Mouse (Mus musculus): Measurements from ENCODE around the gene Miga2. TPM values are rescaled to one million over a fixed set of nuclear protein-coding genes. Genes with fewer than 3 reads are reported as not detected.

Miga2 gene
- polyA plus RNA-seq, 1 experiment from 2014 or later = 29.4 TPM

GRCm38 (mm10) chr2:30386913-30387312 is 22.9 kb downstream of the Miga2 start:
- H3K4me2 ChIP-seq (replicated peaks) = no peak overlapping the region
- no peak overlapping the region for H3K4me3 ChIP-seq (replicated peaks)
- 90% methylated on average over 9 of the region's 9 CpGs for WGBS
- H3K36me3 ChIP-seq = peaks cover 41% of the 10 kb centered on the region
- 0 out of 2 replicates have a peak, but pooled peaks cover 7% of the 10 kb centered on the region for H3K4me1 ChIP-seq (replicated peaks)
- H3K9ac ChIP-seq (replicated peaks) = no peak overlapping the region
- ATAC-seq = no peak
- no peak overlapping the region for H3K27ac ChIP-seq
- no peaks in the 10 kb centered on the region for H3K9me3 ChIP-seq
- no peaks in the 10 kb centered on the region for H3K27me3 ChIP-seq

GRCm38 (mm10) chr2:30389000-30389399 is 25.0 kb downstream of the Miga2 start:
- 92% methylated on average over 2 of the region's 2 CpGs for WGBS
- no peaks in the 10 kb centered on the region for H3K9me3 ChIP-seq

GRCm38 (mm10) chr2:30392114-30392576 is 28.1 kb downstream of the Miga2 start, which contains the start of gene Dolpp1:
TSS of gene Dolpp1 (plus strand) at chr2:30392254.
- H3K9ac ChIP-seq (replicated peaks) = peak within 1 kb of the TSS; percentile 85
- H3K4me2 ChIP-seq (replicated peaks) = peak within 1 kb of the TSS; percentile 99
- peak; percentile 99 for ATAC-seq
- H3K27ac ChIP-seq = peak within 1 kb of the TSS; percentile 92
- H3K4me3 ChIP-seq (replicated peaks) = peak within 1 kb of the TSS; percentile 81
- no peaks in the 10 kb centered on the region for H3K9me3 ChIP-seq
- H3K27me3 ChIP-seq = no peaks in the 10 kb centered on the region
- under 1% methylated on average over 40 of the region's 40 CpGs for WGBS
- H3K4me1 ChIP-seq (replicated peaks) = peaks cover 26% of the 10 kb centered on the region
- H3K36me3 ChIP-seq = peaks cover 21% of the 10 kb centered on the region

More at GRCm38 (mm10) chr2:30389000-30389399, 25.0 kb downstream of the Miga2 start:
- H3K36me3 ChIP-seq = peaks cover 24% of the 10 kb centered on the region
- H3K9ac ChIP-seq (replicated peaks) = no peak overlapping the region
- H3K27me3 ChIP-seq = no peaks in the 10 kb centered on the region
- ATAC-seq = no peak
- H3K4me2 ChIP-seq (replicated peaks) = no peak overlapping the region
- H3K27ac ChIP-seq = no peak overlapping the region
- H3K4me1 ChIP-seq (replicated peaks) = peaks cover 20% of the 10 kb centered on the region
- no peak overlapping the region for H3K4me3 ChIP-seq (replicated peaks)

GRCm38 (mm10) chr2:30392577-30393369 is 28.7 kb downstream of the Miga2 start:
- Histone ChIP-seq H3K9me3 (no peaks in the 10 kb centered on the region), H3K4me2 (replicated peaks) (peak overlapping the region; percentile 99), H3K4me3 (replicated peaks) (peak overlapping the region; percentile 81), H3K9ac (replicated peaks) (peak overlapping the region; percentile 85), H3K27ac (peak overlapping the region; percentile 92), H3K27me3 (peaks cover 2% of the 10 kb centered on the region; the same call in 1 of the 2 replicates), H3K36me3 (peaks cover 27% of the 10 kb centered on the region), H3K4me1 (replicated peaks) (peaks cover 29% of the 10 kb centered on the region)
- under 1% methylated on average over 53 of the region's 54 CpGs for WGBS
- ATAC-seq = peak; percentile 80

- Histone ChIP-seq H3K27ac (peak overlapping the region; percentile 92), H3K9me3 (no peaks in the 10 kb centered on the region), H3K27me3 (peaks cover 2% of the 10 kb centered on the region; the same call in 1 of the 2 replicates), H3K4me1 (replicated peaks) (peaks cover 35% of the 10 kb centered on the region), H3K9ac (replicated peaks) (peak overlapping the region; percentile 85), H3K4me3 (replicated peaks) (peak overlapping the region; percentile 81), H3K36me3 (peaks cover 33% of the 10 kb centered on the region), H3K4me2 (replicated peaks) (peak overlapping the region; percentile 99)
- no peak for ATAC-seq
- WGBS = 83% methylated on average over 1 of the region's 1 CpGs
Measured at GRCm38 (mm10) chr2:30393370-30393656, 29.3 kb downstream of the Miga2 start.

GRCm38 (mm10) chr2:30395757-30396156 is 31.7 kb downstream of the Miga2 start:
- H3K9ac ChIP-seq (replicated peaks) = no peak overlapping the region
- no peak for ATAC-seq
- H3K36me3 ChIP-seq = peaks cover 41% of the 10 kb centered on the region
- no peaks in the 10 kb centered on the region for H3K9me3 ChIP-seq
- H3K27ac ChIP-seq = no peak overlapping the region
- no peak overlapping the region for H3K4me2 ChIP-seq (replicated peaks)
- peaks cover 59% of the 10 kb centered on the region for H3K4me1 ChIP-seq (replicated peaks)
- no peak overlapping the region for H3K4me3 ChIP-seq (replicated peaks)
- H3K27me3 ChIP-seq = peaks cover 2% of the 10 kb centered on the region; the same call in 1 of the 2 replicates
- 87% methylated on average over 7 of the region's 7 CpGs for WGBS

- no peak for ATAC-seq
- 92% methylated on average over 7 of the region's 7 CpGs for WGBS
- Histone ChIP-seq H3K9me3 (no peaks in the 10 kb centered on the region), H3K9ac (replicated peaks) (no peak overlapping the region), H3K36me3 (peaks cover 46% of the 10 kb centered on the region), H3K27ac (no peak overlapping the region), H3K4me3 (replicated peaks) (no peak overlapping the region), H3K4me1 (replicated peaks) (peaks cover 63% of the 10 kb centered on the region), H3K27me3 (peaks cover 2% of the 10 kb centered on the region; the same call in 1 of the 2 replicates), H3K4me2 (replicated peaks) (no peak overlapping the region)
Measured at GRCm38 (mm10) chr2:30396246-30396645, 32.2 kb downstream of the Miga2 start.

GRCm38 (mm10) chr2:30397986-30398512 is 34.0 kb downstream of the Miga2 start:
- WGBS = 36% methylated on average over 10 of the region's 10 CpGs
- Histone ChIP-seq H3K4me3 (replicated peaks) (no peak overlapping the region), H3K4me1 (replicated peaks) (peaks cover 54% of the 10 kb centered on the region), H3K27me3 (peaks cover 2% of the 10 kb centered on the region; the same call in 1 of the 2 replicates), H3K27ac (0 out of 2 replicates have a peak overlapping the region, but pooled peaks have one; percentile 45), H3K9ac (replicated peaks) (no peak overlapping the region; the same call in 1 of the 2 replicates), H3K36me3 (peaks cover 64% of the 10 kb centered on the region), H3K4me2 (replicated peaks) (no peak overlapping the region), H3K9me3 (no peaks in the 10 kb centered on the region)
- no peak for ATAC-seq

GRCm38 (mm10) chr2:30399191-30400171 is 35.4 kb downstream of the Miga2 start:
- Histone ChIP-seq H3K4me2 (replicated peaks) (peak overlapping the region; percentile 17; the same call in 1 of the 2 replicates), H3K4me1 (replicated peaks) (peaks cover 41% of the 10 kb centered on the region), H3K9ac (replicated peaks) (peak overlapping the region; percentile 63), H3K4me3 (replicated peaks) (no peak overlapping the region), H3K27me3 (peaks cover 2% of the 10 kb centered on the region; the same call in 1 of the 2 replicates), H3K27ac (peak overlapping the region; percentile 84), H3K9me3 (no peaks in the 10 kb centered on the region), H3K36me3 (peaks cover 73% of the 10 kb centered on the region)
- peak; percentile 68 for ATAC-seq
- WGBS = 18% methylated on average over 20 of the region's 20 CpGs

- Histone ChIP-seq H3K4me3 (replicated peaks) (no peak overlapping the region), H3K27me3 (peaks cover 2% of the 10 kb centered on the region; the same call in 1 of the 2 replicates), H3K27ac (no peak overlapping the region), H3K9me3 (no peaks in the 10 kb centered on the region), H3K9ac (replicated peaks) (0 out of 2 replicates have a peak overlapping the region, but pooled peaks have one; percentile 4), H3K36me3 (peaks cover 83% of the 10 kb centered on the region), H3K4me1 (replicated peaks) (peaks cover 38% of the 10 kb centered on the region), H3K4me2 (replicated peaks) (no peak overlapping the region)
- no peak for ATAC-seq
- WGBS = 81% methylated on average over 1 of the region's 1 CpGs
Measured at GRCm38 (mm10) chr2:30401581-30401980, 37.5 kb downstream of the Miga2 start.

- H3K4me3 ChIP-seq (replicated peaks) = no peak overlapping the region
- no peaks in the 10 kb centered on the region for H3K9me3 ChIP-seq
- H3K4me1 ChIP-seq (replicated peaks) = peaks cover 38% of the 10 kb centered on the region
- no peak overlapping the region for H3K9ac ChIP-seq (replicated peaks)
- H3K36me3 ChIP-seq = peaks cover 83% of the 10 kb centered on the region
- peaks cover 2% of the 10 kb centered on the region; the same call in 1 of the 2 replicates for H3K27me3 ChIP-seq
- ATAC-seq = no peak
- H3K27ac ChIP-seq = no peak overlapping the region
- whole genome bisulfite sequencing = 95% methylated on average over 9 of the region's 9 CpGs
- H3K4me2 ChIP-seq (replicated peaks) = no peak overlapping the region
Measured at GRCm38 (mm10) chr2:30402351-30402826, 38.4 kb downstream of the Miga2 start.

All from midbrain, embryonic 13.5 days (tissue).